Mouse (Mus musculus): ENCODE measurements around the gene Prkaa1. TPM values are rescaled to one million over a fixed set of nuclear protein-coding genes. Genes with fewer than 3 reads are reported as not detected.

The Prkaa1 gene
- polyA plus RNA-seq, 1 experiment from 2014 or later = 11.3 TPM

DNA sequence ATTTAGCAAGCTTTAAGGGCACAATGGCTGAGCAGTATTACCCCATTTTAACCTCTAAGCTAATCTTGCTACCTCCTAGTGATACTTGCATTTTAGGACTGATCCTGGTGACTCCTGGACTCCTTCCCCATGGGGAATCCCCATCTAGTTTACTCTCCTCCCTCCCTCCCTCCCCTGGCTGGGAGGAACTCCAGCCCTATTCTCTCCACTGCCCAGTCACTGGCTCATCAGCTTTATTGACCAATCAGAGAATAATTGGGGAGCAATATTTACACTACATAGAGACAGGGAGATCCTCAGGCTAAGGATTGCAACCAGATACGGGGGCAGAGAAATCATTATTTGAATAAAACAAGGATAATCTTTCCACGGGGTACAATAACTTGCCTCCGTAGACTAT is 9.5 kb upstream of the Prkaa1 start:
- Histone ChIP-seq H3K27ac (no peak overlapping the region), H3K27me3 (no peaks in the 10 kb centered on the region), H3K4me1 (peaks cover 9% of the 10 kb centered on the region), H3K4me3 (no peak overlapping the region), H3K36me3 (ENCODE audit: poor library complexity, severe bottlenecking) (no peaks in the 10 kb centered on the region), H3K9me3 (replicated peaks) (no peaks in the 10 kb centered on the region), H3K9ac (no peak overlapping the region), H3K4me2 (no peak overlapping the region)
- no peak for ATAC-seq
- WGBS = 68% methylated on average over 3 of the region's 3 CpGs

- Histone ChIP-seq H3K9me3 (replicated peaks) (no peaks in the 10 kb centered on the region), H3K4me2 (no peak overlapping the region), H3K9ac (no peak overlapping the region), H3K36me3 (ENCODE audit: poor library complexity, severe bottlenecking) (no peaks in the 10 kb centered on the region), H3K27ac (no peak overlapping the region), H3K4me1 (peaks cover 9% of the 10 kb centered on the region), H3K27me3 (no peaks in the 10 kb centered on the region), H3K4me3 (no peak overlapping the region)
- no peak for ATAC-seq
- WGBS = 84% methylated on average over 8 of the region's 8 CpGs
Observed at GRCm38 (mm10) chr15:5134945-5135483, 8.6 kb upstream of the Prkaa1 start.

GRCm38 (mm10) chr15:5138021-5138856 is 5.4 kb upstream of the Prkaa1 start:
- Histone ChIP-seq H3K4me3 (no peak overlapping the region), H3K9me3 (replicated peaks) (no peaks in the 10 kb centered on the region), H3K27me3 (no peaks in the 10 kb centered on the region), H3K36me3 (ENCODE audit: poor library complexity, severe bottlenecking) (no peaks in the 10 kb centered on the region), H3K9ac (no peak overlapping the region), H3K4me1 (peaks cover 9% of the 10 kb centered on the region), H3K27ac (peak overlapping the region; percentile 48), H3K4me2 (peak overlapping the region; percentile 24; the same call in 1 of the 2 replicates)
- ATAC-seq = peak; percentile 90
- 54% methylated on average over 9 of the region's 9 CpGs for WGBS

DNA sequence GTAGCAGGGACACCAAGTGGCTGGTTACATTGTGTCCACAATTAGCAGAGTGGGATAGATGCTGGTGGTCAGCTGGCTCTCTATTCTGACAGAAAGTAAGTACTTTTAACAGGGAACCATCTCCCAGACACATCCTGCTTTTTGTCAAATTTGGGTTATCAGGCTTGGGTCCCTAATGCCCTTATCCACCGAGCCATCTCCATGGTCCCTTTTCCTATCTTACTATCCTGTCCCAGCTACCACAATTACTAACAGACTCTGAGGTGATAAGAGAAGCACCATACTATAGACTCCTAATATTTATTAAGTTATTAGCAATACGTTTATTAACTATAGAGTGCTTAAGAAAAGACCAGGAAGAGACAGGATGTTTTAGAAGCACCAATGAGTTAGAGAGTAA is 4.3 kb upstream of the Prkaa1 start:
- no peak for ATAC-seq
- Histone ChIP-seq H3K4me3 (no peak overlapping the region), H3K9ac (no peak overlapping the region), H3K27me3 (no peaks in the 10 kb centered on the region), H3K27ac (no peak overlapping the region), H3K4me1 (peaks cover 9% of the 10 kb centered on the region), H3K4me2 (no peak overlapping the region), H3K9me3 (replicated peaks) (no peaks in the 10 kb centered on the region), H3K36me3 (ENCODE audit: poor library complexity, severe bottlenecking) (no peaks in the 10 kb centered on the region)
- 96% methylated on average over 2 of the region's 2 CpGs for WGBS

DNA sequence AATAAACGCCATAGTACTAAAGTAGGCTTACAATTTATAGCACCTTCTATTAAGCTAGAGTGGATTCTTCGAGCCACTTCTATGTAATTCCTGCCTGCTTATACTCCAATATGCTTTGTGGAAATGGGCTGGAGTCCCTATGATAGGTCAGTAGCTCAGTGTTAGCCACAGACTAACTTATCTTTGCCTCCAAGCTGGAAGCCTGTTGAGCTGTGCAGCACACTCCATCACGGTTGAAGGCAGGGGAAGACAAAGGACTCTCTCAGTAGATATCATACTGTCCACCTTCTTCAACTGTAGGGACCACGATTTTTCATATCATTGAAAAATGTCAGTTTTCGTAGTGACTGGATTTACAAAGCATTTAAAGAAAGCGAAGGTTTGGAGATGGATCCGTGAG is 3.8 kb upstream of the Prkaa1 start:
- H3K9me3 ChIP-seq (replicated peaks) = no peaks in the 10 kb centered on the region
- no peak for ATAC-seq
- WGBS = 91% methylated on average over 7 of the region's 7 CpGs

GRCm38 (mm10) chr15:5140357-5140756 is 3.3 kb upstream of the Prkaa1 start:
- Histone ChIP-seq H3K9me3 (replicated peaks) (no peaks in the 10 kb centered on the region), H3K4me2 (no peak overlapping the region), H3K4me3 (no peak overlapping the region), H3K4me1 (peaks cover 19% of the 10 kb centered on the region), H3K27me3 (no peaks in the 10 kb centered on the region), H3K27ac (no peak overlapping the region), H3K36me3 (ENCODE audit: poor library complexity, severe bottlenecking) (no peaks in the 10 kb centered on the region), H3K9ac (no peak overlapping the region)
- no peak for ATAC-seq

More for the DNA sequence above, 3.8 kb upstream of the Prkaa1 start:
- Histone ChIP-seq H3K36me3 (ENCODE audit: poor library complexity, severe bottlenecking) (no peaks in the 10 kb centered on the region), H3K4me2 (no peak overlapping the region), H3K9ac (no peak overlapping the region), H3K4me3 (no peak overlapping the region), H3K27me3 (no peaks in the 10 kb centered on the region), H3K27ac (no peak overlapping the region), H3K4me1 (peaks cover 14% of the 10 kb centered on the region)

- WGBS = 69% methylated on average over 5 of the region's 5 CpGs
Observed at GRCm38 (mm10) chr15:5142047-5142446, 1.6 kb upstream of the Prkaa1 start.

GRCm38 (mm10) chr15:5142714-5143113 is 947 bp upstream of the Prkaa1 start:
- ATAC-seq = no peak
- Histone ChIP-seq H3K9ac (no peak overlapping the region), H3K27ac (no peak overlapping the region), H3K4me2 (no peak overlapping the region), H3K4me1 (peaks cover 22% of the 10 kb centered on the region), H3K9me3 (replicated peaks) (no peaks in the 10 kb centered on the region), H3K27me3 (no peaks in the 10 kb centered on the region), H3K36me3 (ENCODE audit: poor library complexity, severe bottlenecking) (no peaks in the 10 kb centered on the region), H3K4me3 (no peak overlapping the region)
- WGBS = 64% methylated on average over 5 of the region's 5 CpGs

More at GRCm38 (mm10) chr15:5142047-5142446, 1.6 kb upstream of the Prkaa1 start:
- Histone ChIP-seq H3K9me3 (replicated peaks) (no peaks in the 10 kb centered on the region), H3K9ac (no peak overlapping the region), H3K4me1 (peaks cover 22% of the 10 kb centered on the region), H3K36me3 (ENCODE audit: poor library complexity, severe bottlenecking) (no peaks in the 10 kb centered on the region), H3K4me2 (no peak overlapping the region), H3K27me3 (no peaks in the 10 kb centered on the region), H3K4me3 (no peak overlapping the region), H3K27ac (no peak overlapping the region)
- ATAC-seq = no peak

DNA sequence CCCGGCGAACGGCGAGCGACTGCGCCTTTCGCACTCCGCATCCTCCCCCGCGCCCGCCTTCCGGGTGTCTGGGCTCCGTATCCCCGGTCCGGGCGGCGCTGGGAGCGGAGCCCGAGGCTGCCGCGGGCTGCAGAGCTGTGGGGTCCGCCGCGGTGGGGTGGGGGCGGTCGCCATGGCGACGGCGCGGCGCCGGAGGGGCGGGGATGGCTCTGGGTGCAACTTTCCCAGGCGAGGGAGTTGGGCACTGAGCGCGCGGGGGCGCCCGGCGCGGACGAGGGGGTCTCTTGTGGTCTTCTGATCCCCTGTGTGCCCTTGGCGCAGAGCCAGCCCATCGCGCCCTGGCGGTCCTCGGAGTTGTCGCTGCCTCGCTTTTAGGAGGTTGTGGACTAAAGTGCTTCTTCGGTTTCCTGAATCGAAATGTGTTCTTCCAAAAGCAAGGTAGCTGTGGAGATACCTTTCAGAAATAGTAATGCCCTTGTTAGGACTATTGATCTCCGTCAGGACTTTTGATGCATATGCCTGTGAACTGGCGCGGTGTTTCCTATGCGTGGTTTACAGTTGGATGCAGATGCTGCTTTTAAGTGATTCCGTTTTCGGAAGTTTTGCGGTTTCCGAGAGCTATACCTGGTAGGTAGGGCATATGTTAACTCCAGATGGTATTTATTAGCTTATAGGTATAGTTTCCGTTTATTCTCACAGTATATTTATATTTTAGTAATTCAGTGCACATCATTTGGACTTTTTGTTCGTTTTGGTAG is 539 bp downstream of the Prkaa1 start:
- no peaks in the 10 kb centered on the region for H3K27me3 ChIP-seq
- 2% methylated on average over 58 of the region's 61 CpGs for WGBS
- peak overlapping the region; percentile 78 for H3K4me3 ChIP-seq
- peak overlapping the region; percentile 83 for H3K9ac ChIP-seq
- peak overlapping the region; percentile 92 for H3K27ac ChIP-seq
- H3K4me2 ChIP-seq = peak overlapping the region; percentile 65
- peaks cover 25% of the 10 kb centered on the region for H3K4me1 ChIP-seq
- ATAC-seq = peak; percentile 94
- no peaks in the 10 kb centered on the region for H3K9me3 ChIP-seq (replicated peaks)
- H3K36me3 ChIP-seq (ENCODE audit: poor library complexity, severe bottlenecking) = no peaks in the 10 kb centered on the region

GRCm38 (mm10) chr15:5145196-5145945 is 1.7 kb downstream of the Prkaa1 start:
- no peaks in the 10 kb centered on the region for H3K36me3 ChIP-seq (ENCODE audit: poor library complexity, severe bottlenecking)
- H3K27me3 ChIP-seq = no peaks in the 10 kb centered on the region
- no peak for ATAC-seq
- peaks cover 31% of the 10 kb centered on the region for H3K4me1 ChIP-seq
- no peak overlapping the region for H3K9ac ChIP-seq
- peak overlapping the region; percentile 65 for H3K4me2 ChIP-seq
- 45% methylated on average over 9 of the region's 9 CpGs for WGBS
- H3K27ac ChIP-seq = no peak overlapping the region
- peak overlapping the region; percentile 78 for H3K4me3 ChIP-seq
- H3K9me3 ChIP-seq (replicated peaks) = no peaks in the 10 kb centered on the region

DNA sequence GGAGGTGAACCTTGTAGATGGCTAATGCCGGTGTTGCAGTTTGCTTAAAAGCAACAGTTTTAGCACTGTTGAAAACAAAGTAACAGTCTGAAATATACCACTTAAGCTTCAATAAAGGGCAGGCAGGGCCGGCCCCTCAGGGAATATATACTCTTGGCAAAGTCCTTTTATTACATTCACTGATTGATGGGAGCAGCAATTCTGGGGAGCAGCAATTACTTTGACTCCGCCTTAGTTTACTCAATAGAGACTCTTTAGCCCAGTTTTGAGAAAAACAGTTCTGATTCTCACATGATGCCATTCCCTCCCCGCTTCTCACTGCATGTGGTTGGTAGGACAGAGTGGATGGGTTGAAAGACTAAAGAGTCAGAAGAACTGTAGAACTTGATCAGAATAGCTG is 5.5 kb downstream of the Prkaa1 start:
- no peaks in the 10 kb centered on the region for H3K36me3 ChIP-seq (ENCODE audit: poor library complexity, severe bottlenecking)
- no peak for ATAC-seq
- WGBS = 52% methylated on average over 4 of the region's 4 CpGs

DNA sequence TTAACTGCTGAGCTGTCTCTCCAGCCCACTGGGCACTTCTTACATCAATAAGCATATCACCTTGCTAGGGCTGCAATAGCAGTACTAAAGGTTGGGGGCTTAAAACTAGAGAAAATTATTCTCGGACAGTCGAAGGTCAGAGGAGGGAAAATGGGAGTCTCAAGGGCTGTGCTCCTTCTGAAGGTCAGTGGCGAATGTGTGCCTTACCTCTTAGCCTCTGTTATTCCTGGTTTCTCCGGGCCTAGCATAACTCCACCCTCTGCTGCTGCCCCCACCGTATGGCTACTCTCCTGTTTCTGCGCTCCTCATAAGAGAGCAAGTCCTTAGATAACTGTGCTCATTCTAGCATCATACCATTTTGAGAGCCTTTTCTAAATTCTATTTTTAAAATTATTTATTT is 8.5 kb downstream of the Prkaa1 start:
- H3K36me3 ChIP-seq (ENCODE audit: poor library complexity, severe bottlenecking) = no peaks in the 10 kb centered on the region
- no peak overlapping the region for H3K4me2 ChIP-seq
- no peaks in the 10 kb centered on the region for H3K9me3 ChIP-seq (replicated peaks)
- H3K9ac ChIP-seq = no peak overlapping the region
- no peak overlapping the region for H3K27ac ChIP-seq
- no peak for ATAC-seq
- 91% methylated on average over 6 of the region's 6 CpGs for WGBS
- no peaks in the 10 kb centered on the region for H3K27me3 ChIP-seq
- H3K4me3 ChIP-seq = no peak overlapping the region
- peaks cover 28% of the 10 kb centered on the region for H3K4me1 ChIP-seq

More for the DNA sequence above, 5.5 kb downstream of the Prkaa1 start:
- Histone ChIP-seq H3K9me3 (replicated peaks) (no peaks in the 10 kb centered on the region), H3K4me3 (no peak overlapping the region), H3K4me2 (no peak overlapping the region), H3K4me1 (peaks cover 31% of the 10 kb centered on the region), H3K9ac (no peak overlapping the region), H3K27me3 (no peaks in the 10 kb centered on the region), H3K27ac (no peak overlapping the region)
